Mouse (Mus musculus) kidney, postnatal 0 days (tissue): ENCODE data around the gene Jun. TPM values are rescaled to one million over a fixed set of nuclear protein-coding genes. Genes with fewer than 3 reads are reported as not detected.

ENCODE experiments used
- ATAC-seq: fragments of 200-750 bp; cut with Nextera tagmentation; replicated peaks from 2 replicates; pipeline ENCODE4 v1.8.0; 2017; ENCODE audit warnings: low read depth, moderate number of reproducible peaks, moderate TSS enrichment, moderate library complexity; ENCODE audit not compliant: low FRiP score
- DNase-seq: peaks from one replicate; pipeline ENCODE4 v3.0.0-alpha.2; 2016; ENCODE audit warnings: low spot score
- H3K27ac ChIP-seq: fragments of 300-500 bp; sonication (generic); 2 replicates; pipeline ENCODE4 v1.5.1; 2014; ENCODE audit warnings: mild to moderate bottlenecking
- H3K27me3 ChIP-seq: fragments of 300-500 bp; sonication (generic); 2 replicates; pipeline ENCODE4 v1.6.1; 2014; ENCODE audit warnings: low read length, mixed read lengths; ENCODE audit not compliant: insufficient read depth
- H3K36me3 ChIP-seq: fragments of 300-500 bp; sonication (generic); 2 replicates; pipeline ENCODE4 v1.6.1; 2014; ENCODE audit warnings: low read length, mixed read lengths; ENCODE audit not compliant: insufficient read depth
- H3K4me1 ChIP-seq: fragments of 300-500 bp; sonication (generic); replicated peaks from 2 replicates; pipeline ENCODE4 v1.6.1; 2014; ENCODE audit warnings: antibody characterized with exemption, low read length, mixed read lengths; ENCODE audit not compliant: insufficient read depth
- H3K4me2 ChIP-seq: fragments of 300-500 bp; sonication (generic); 2 replicates; pipeline ENCODE4 v1.6.1; 2014; ENCODE audit warnings: mild to moderate bottlenecking, low read length, moderate library complexity, mixed read lengths
- H3K4me3 ChIP-seq: fragments of 300-500 bp; sonication (generic); replicated peaks from 2 replicates; pipeline ENCODE4 v1.5.1; 2014; ENCODE audit warnings: low read depth, low read length
- H3K9ac ChIP-seq: fragments of 300-500 bp; sonication (generic); 2 replicates; pipeline ENCODE4 v1.6.1; 2014; ENCODE audit warnings: low read depth, low read length
- H3K9me3 ChIP-seq: fragments of 300-500 bp; sonication (generic); replicated peaks from 2 replicates; pipeline ENCODE4 v1.6.1; 2016; ENCODE audit warnings: low read length, inconsistent platforms, mixed read lengths
- CTCF ChIP-seq: IDR thresholded peaks from 2 replicates; pipeline ENCODE4 v1.5.1; 2016; ENCODE audit warnings: antibody characterized with exemption, low read depth, mild to moderate bottlenecking, moderate library complexity
- WGBS: fragments of 180-500 bp; shearing (Covaris S2); extraction: QIAGEN DNeasy Blood & Tissue Kit; methylation state at CpG from one replicate; pipeline ENCODE4 v1.1.7; 2014; 5-methylcytosine and 5-hydroxymethylcytosine counted together
- polyA plus RNA-seq: library from polyadenylated mRNA; unstranded; fragments of >200 nt; fragmentation: Nextera tagmentation; extraction: Ambion mirVana; gene quantifications from 2 replicates; pipeline ENCODE4 v1.2.1, GENCODE M21; 2015

Gene Jun
- polyA plus RNA-seq, 1 experiment from 2014 or later, result 55.1 TPM

- no peak for ATAC-seq
These were observed 37.9 kb upstream of the Jun start for GRCm38 (mm10) chr4:95089968-95090367.

GRCm38 (mm10) chr4:95089053-95089452 lies 37.0 kb upstream of the Jun start:
- 97% methylated on average over 5 of the region's 5 CpGs for WGBS

More at GRCm38 (mm10) chr4:95089968-95090367, 37.9 kb upstream of the Jun start:
- Histone ChIP-seq H3K4me2 (no peak overlapping the region), H3K27ac (no peak overlapping the region), H3K9ac (no peak overlapping the region), H3K9me3 (no peaks in the 10 kb centered on the region), H3K27me3 (no peaks in the 10 kb centered on the region), H3K4me3 (no peak overlapping the region), H3K4me1 (peaks cover 7% of the 10 kb centered on the region; the same call in 1 of the 2 replicates), H3K36me3 (no peaks in the 10 kb centered on the region)
- DNase-seq, result no peak
- no peak for TF ChIP-seq CTCF

GRCm38 (mm10) chr4:95083957-95084356 lies 31.9 kb upstream of the Jun start:
- ATAC-seq (no peak), DNase-seq (no peak)
- Histone ChIP-seq H3K4me3 (no peak overlapping the region), H3K4me1 (peaks cover 7% of the 10 kb centered on the region), H3K4me2 (no peak overlapping the region), H3K36me3 (no peaks in the 10 kb centered on the region), H3K9ac (no peak overlapping the region), H3K9me3 (no peaks in the 10 kb centered on the region), H3K27ac (no peak overlapping the region), H3K27me3 (no peaks in the 10 kb centered on the region)
- 74% methylated on average over 8 of the region's 8 CpGs for WGBS
- no peak for TF ChIP-seq CTCF

More at GRCm38 (mm10) chr4:95089053-95089452, 37.0 kb upstream of the Jun start:
- Histone ChIP-seq H3K9ac (no peak overlapping the region), H3K36me3 (no peaks in the 10 kb centered on the region), H3K27ac (no peak overlapping the region), H3K4me2 (no peak overlapping the region), H3K27me3 (no peaks in the 10 kb centered on the region), H3K4me1 (peaks cover 7% of the 10 kb centered on the region; the same call in 1 of the 2 replicates), H3K9me3 (no peaks in the 10 kb centered on the region), H3K4me3 (no peak overlapping the region)
- no peak for TF ChIP-seq CTCF
- DNase-seq (no peak), ATAC-seq (no peak)

DNA sequence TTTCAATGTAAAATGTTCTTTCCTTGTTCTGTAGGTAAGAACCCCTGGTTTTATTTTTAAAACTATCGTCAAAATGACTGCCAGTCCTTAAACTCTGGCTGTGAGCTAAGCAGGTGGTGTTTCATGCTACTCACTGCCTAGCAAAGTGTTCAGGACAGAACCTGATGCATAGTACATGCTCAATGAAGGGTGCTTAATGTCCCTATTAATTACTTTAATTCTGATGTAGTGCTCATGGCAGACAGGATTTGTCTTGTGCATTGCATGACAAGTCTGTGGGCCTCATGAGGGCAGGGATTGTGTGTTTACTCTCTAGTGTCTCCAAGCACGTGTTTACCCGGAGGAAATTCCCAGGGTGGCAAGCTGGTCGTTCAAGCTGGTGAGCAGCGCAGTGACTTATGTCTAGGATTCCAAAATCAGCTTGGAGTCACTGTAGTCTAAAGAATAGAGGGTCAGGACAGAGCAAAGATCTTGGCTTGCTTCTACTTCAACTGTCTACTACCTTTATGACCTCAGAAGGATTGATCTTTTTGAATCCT lies 31.2 kb upstream of the Jun start:
- TF ChIP-seq CTCF, result no peak
- ATAC-seq, result no peak
- WGBS, result 59% methylated on average over 5 of the region's 5 CpGs

GRCm38 (mm10) chr4:95082481-95083088 lies 30.6 kb upstream of the Jun start:
- Histone ChIP-seq H3K27ac (peak overlapping the region; percentile 65; the same call in 1 of the 2 replicates), H3K9me3 (no peaks in the 10 kb centered on the region), H3K9ac (no peak overlapping the region), H3K4me1 (peaks cover 7% of the 10 kb centered on the region), H3K4me2 (no peak overlapping the region), H3K27me3 (no peaks in the 10 kb centered on the region), H3K4me3 (no peak overlapping the region), H3K36me3 (no peaks in the 10 kb centered on the region)
- DNase-seq, result peak; percentile 74
- ATAC-seq, result peak; percentile 78
- no peak for TF ChIP-seq CTCF
- WGBS, result 41% methylated on average over 4 of the region's 4 CpGs

More for the DNA sequence above, 31.2 kb upstream of the Jun start:
- no peaks in the 10 kb centered on the region for H3K36me3 ChIP-seq
- no peaks in the 10 kb centered on the region for H3K27me3 ChIP-seq
- H3K4me1 ChIP-seq, result peaks cover 7% of the 10 kb centered on the region
- no peak overlapping the region for H3K9ac ChIP-seq
- no peak for DNase-seq
- 0 out of 2 replicates have a peak overlapping the region, but pooled peaks have one; percentile 65 for H3K27ac ChIP-seq
- no peak overlapping the region for H3K4me3 ChIP-seq
- no peaks in the 10 kb centered on the region for H3K9me3 ChIP-seq
- no peak overlapping the region for H3K4me2 ChIP-seq

DNA sequence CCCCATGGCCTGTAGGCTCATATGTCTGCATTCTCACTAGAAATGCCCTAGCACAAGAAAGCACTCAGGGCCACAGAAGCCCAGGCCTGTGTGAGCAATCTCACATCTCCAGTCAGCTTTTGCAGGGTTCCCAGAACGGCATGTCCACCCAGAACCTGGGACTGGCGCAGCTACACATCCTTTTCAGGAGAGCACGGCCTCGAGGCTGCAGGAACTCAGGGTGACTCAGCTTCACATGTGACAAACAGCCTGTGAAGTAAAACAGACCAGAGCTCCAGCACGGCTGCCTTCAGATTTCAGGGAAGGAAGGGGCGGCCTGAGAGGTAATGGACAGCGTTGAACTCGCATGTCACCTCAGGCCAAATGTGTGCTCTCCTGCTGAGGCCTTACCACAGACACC lies 29.6 kb upstream of the Jun start:
- H3K4me2 ChIP-seq, result no peak overlapping the region
- no peak overlapping the region for H3K9ac ChIP-seq
- peaks cover 7% of the 10 kb centered on the region for H3K4me1 ChIP-seq
- WGBS, result 47% methylated on average over 8 of the region's 8 CpGs
- no peak for TF ChIP-seq CTCF
- ATAC-seq, result no peak
- H3K27me3 ChIP-seq, result no peaks in the 10 kb centered on the region
- H3K27ac ChIP-seq, result peak overlapping the region; percentile 65; the same call in 1 of the 2 replicates
- H3K36me3 ChIP-seq, result no peaks in the 10 kb centered on the region
- no peak overlapping the region for H3K4me3 ChIP-seq
- H3K9me3 ChIP-seq, result no peaks in the 10 kb centered on the region
- DNase-seq, result no peak
